Mouse (Mus musculus) limb, embryonic 10.5 days (tissue): ENCODE measurements around the gene Fam107b. TPM values are rescaled to one million over a fixed set of nuclear protein-coding genes. Genes with fewer than 3 reads are reported as not detected.

Experiments
- DNase-seq: peaks from one replicate; pipeline ENCODE4 v3.0.0-alpha.2; 2017; ENCODE audit warnings: low spot score
- H3K27ac ChIP-seq: fragments of 300-500 bp; sonication (generic); 2 replicates; pipeline ENCODE4 v1.5.1; 2016; ENCODE audit warnings: mild to moderate bottlenecking
- H3K27me3 ChIP-seq: fragments of 300-500 bp; sonication (generic); 2 replicates; pipeline ENCODE4 v1.6.1; 2016; ENCODE audit warnings: low read depth, mild to moderate bottlenecking; ENCODE audit not compliant: poor library complexity, severe bottlenecking
- H3K36me3 ChIP-seq: fragments of 300-500 bp; sonication (generic); 2 replicates; pipeline ENCODE4 v1.6.1; 2016; ENCODE audit warnings: mild to moderate bottlenecking, moderate library complexity
- H3K4me1 ChIP-seq: fragments of 300-500 bp; sonication (generic); 2 replicates; pipeline ENCODE4 v1.6.1; 2016
- H3K4me3 ChIP-seq: fragments of 300-500 bp; sonication (generic); 2 replicates; pipeline ENCODE4 v1.5.1; 2016; ENCODE audit warnings: mild to moderate bottlenecking, moderate library complexity
- H3K9me3 ChIP-seq: fragments of 300-500 bp; sonication (generic); replicated peaks from 2 replicates; pipeline ENCODE4 v1.6.1; 2016; ENCODE audit warnings: mild to moderate bottlenecking
- WGBS: fragments of 180-500 bp; shearing (Covaris S2); methylation state at CpG from one replicate; pipeline ENCODE4 v1.1.7; 2016; 5-methylcytosine and 5-hydroxymethylcytosine counted together
- polyA plus RNA-seq: library from polyadenylated mRNA; unstranded; fragments of >200 nt; fragmentation: Nextera tagmentation; extraction: Ambion mirVana; gene quantifications from 2 replicates; pipeline ENCODE4 v1.2.1, GENCODE M21; 2016

Gene Fam107b
- polyA plus RNA-seq, 1 experiment from 2014 or later, result 48.8 TPM

DNA sequence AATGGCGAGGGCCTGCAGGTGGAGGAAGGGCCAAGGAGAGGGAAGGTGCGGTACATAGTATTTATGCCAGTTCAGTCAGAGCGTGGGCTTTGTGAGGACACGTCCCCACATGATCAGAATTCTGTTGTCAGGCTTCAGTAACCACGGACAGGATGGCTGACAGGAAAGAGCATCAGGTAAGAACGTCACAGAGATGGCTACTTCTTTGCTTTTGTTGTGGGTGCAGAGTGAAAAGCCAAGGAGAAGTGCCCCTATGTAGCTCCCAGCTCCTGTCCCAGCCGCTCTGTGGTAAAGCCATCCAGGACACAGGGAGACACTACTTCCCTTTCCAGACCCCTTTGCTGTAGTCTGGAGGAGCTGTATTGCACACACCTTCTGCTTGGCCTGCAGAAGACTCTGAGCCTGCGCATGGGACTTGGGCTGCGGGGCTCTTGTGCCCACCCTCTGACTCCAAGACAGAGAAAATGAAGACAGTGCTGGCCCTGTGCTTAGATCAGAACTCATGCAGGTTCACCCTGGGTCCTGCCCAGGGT lies 199.6 kb downstream of the Fam107b start:
- Histone ChIP-seq H3K4me3 (no peak overlapping the region), H3K9me3 (no peaks in the 10 kb centered on the region), H3K36me3 (peaks cover 14% of the 10 kb centered on the region; the same call in 1 of the 2 replicates), H3K4me1 (peaks cover 9% of the 10 kb centered on the region), H3K27ac (no peak overlapping the region), H3K27me3 (no peaks in the 10 kb centered on the region)
- 79% methylated on average over 9 of the region's 9 CpGs for WGBS
- DNase-seq, result no peak

DNA sequence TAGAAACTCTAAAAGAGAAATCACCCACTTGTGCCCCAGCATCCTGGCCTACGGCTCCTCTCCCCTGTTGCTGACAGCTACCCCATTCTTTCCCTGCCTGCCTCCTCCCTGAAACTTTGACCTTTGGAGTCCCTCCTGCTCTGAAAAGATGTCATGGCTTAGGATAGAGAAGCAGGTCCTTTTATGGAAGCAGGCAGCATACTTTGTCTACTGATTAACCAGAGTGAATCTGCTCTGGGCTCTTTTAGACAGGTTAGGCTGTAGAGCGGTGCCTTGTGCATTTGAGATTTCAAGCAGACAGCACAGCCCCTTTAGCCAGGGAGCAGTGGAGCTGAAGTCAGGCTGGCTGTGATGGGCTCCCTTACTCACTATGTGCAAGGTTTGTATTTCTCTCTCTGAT lies 200.1 kb downstream of the Fam107b start:
- peaks cover 16% of the 10 kb centered on the region; the same call in 1 of the 2 replicates for H3K36me3 ChIP-seq
- no peak overlapping the region for H3K27ac ChIP-seq
- WGBS, result 89% methylated on average over 2 of the region's 2 CpGs
- no peak for DNase-seq
- no peaks in the 10 kb centered on the region for H3K9me3 ChIP-seq
- H3K4me3 ChIP-seq, result no peak overlapping the region
- no peaks in the 10 kb centered on the region for H3K27me3 ChIP-seq
- peaks cover 9% of the 10 kb centered on the region for H3K4me1 ChIP-seq

DNA sequence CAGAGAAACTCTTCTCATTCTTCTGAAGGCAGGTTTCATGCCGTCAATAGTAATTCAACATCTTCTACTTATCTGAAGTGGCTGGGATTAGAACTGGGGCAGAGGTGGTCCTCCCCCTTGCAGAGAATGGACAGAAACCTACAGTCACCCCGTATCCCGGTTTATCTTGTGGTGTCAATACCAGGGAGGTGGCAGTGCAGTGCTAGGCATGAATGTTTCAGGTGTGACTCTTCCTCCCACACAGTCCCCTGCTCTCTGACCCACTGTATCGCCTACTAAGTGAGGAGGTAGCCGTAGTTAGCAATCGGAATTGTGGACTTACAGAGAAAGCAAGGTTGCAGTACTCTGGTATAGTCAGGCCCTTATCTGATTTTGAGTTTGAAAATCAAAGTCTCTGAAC lies 201.2 kb downstream of the Fam107b start:
- no peak overlapping the region for H3K4me3 ChIP-seq
- no peak for DNase-seq
- WGBS, result 89% methylated on average over 6 of the region's 6 CpGs
- H3K4me1 ChIP-seq, result 0 out of 2 replicates have a peak, but pooled peaks cover 3% of the 10 kb centered on the region
- no peaks in the 10 kb centered on the region for H3K27me3 ChIP-seq
- H3K27ac ChIP-seq, result no peak overlapping the region
- H3K9me3 ChIP-seq, result no peaks in the 10 kb centered on the region
- H3K36me3 ChIP-seq, result peaks cover 16% of the 10 kb centered on the region; the same call in 1 of the 2 replicates

DNA sequence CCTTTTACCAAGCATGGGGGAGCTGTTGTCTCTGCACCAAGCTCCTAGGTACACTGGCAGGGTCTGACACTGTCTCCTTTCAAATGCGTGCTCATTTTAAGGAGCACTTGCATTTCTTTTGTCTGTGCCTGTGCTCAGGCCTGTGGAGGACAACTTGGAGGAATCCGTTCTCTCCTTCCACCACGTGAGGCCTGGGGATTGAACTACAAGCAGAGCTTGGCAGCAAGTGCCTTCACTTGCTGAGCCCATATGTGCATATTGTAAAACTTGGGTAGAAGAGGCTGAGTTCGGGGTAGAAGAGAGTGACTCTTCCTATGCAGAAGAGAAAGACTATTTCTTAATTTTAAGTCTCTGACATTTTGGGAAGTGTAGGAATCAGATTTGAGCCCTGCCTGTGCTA lies 202.8 kb downstream of the Fam107b start:
- no peak for DNase-seq
- WGBS, result 75% methylated on average over 4 of the region's 4 CpGs
- no peaks in the 10 kb centered on the region for H3K9me3 ChIP-seq
- no peak overlapping the region for H3K4me3 ChIP-seq
- no peaks in the 10 kb centered on the region for H3K4me1 ChIP-seq
- no peaks in the 10 kb centered on the region for H3K27me3 ChIP-seq
- no peak overlapping the region for H3K27ac ChIP-seq
- peaks cover 20% of the 10 kb centered on the region for H3K36me3 ChIP-seq

DNA sequence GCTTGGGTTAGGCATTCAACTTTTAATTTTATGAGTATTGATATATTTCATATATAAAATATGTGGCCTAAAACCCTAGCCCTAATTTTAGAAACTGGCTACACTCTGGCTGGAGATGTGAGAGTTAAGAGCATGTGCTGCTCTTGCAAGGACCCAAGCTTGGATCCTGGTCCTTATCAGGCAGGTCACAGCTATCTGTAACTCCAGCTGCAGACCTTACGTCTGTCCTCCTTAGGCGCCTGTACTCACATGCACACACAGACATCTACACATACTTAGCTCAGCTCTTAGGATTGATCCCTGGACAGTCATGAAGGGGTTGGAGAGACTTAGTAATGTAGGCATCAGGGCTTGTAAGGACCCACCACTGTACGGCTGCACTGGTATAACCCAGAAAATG lies 205.3 kb downstream of the Fam107b start:
- no peaks in the 10 kb centered on the region for H3K4me1 ChIP-seq
- WGBS, result 94% methylated on average over 3 of the region's 3 CpGs
- no peaks in the 10 kb centered on the region for H3K27me3 ChIP-seq
- H3K4me3 ChIP-seq, result no peak overlapping the region
- H3K9me3 ChIP-seq, result no peaks in the 10 kb centered on the region
- no peak for DNase-seq
- peaks cover 42% of the 10 kb centered on the region for H3K36me3 ChIP-seq
- H3K27ac ChIP-seq, result no peak overlapping the region

DNA sequence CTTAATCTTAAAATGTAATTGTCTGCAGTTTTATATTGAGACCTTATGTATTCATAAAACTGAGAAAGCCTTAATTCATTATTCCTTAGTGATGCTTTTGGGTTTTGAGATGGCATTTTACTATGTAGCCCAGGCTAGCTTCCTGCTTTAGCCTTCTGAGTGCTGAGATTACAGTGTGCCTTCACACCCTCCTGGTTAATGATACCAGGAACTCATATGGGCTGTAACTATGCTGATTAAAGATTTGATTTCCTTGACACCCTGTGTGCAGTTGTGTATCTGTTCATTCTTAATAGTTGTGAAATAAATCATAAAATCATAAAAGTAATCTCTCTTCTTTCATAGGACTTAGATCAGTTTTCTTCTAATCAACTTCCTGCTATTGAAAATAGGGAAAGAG lies 205.8 kb downstream of the Fam107b start:
- Histone ChIP-seq H3K27ac (no peak overlapping the region), H3K36me3 (peaks cover 46% of the 10 kb centered on the region), H3K4me3 (no peak overlapping the region), H3K4me1 (no peaks in the 10 kb centered on the region), H3K9me3 (no peaks in the 10 kb centered on the region), H3K27me3 (no peaks in the 10 kb centered on the region)
- DNase-seq, result no peak

DNA sequence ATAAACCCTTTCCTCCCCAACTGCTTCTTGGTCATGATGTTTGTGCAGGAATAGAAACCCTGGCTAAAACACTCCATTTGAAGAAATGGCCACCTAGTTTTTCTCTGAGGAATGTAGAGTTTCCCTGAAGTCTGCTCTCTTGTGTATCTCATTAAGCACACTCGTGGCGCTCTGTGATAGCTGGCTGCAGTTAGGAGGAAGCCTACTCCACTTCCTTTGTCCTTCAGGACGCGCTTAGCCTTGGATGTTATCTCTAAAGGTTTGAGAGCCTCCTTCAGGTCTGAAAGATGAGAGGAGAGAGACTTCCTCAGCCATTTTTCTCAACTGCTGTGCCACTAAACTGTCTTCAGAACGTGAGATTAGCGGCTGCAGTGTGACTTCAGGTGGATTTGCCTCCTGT lies 207.4 kb downstream of the Fam107b start:
- Histone ChIP-seq H3K27ac (no peak overlapping the region), H3K4me3 (no peak overlapping the region), H3K27me3 (no peaks in the 10 kb centered on the region), H3K9me3 (no peaks in the 10 kb centered on the region), H3K36me3 (peaks cover 60% of the 10 kb centered on the region), H3K4me1 (no peaks in the 10 kb centered on the region)
- no peak for DNase-seq
- 92% methylated on average over 6 of the region's 6 CpGs for WGBS

DNA sequence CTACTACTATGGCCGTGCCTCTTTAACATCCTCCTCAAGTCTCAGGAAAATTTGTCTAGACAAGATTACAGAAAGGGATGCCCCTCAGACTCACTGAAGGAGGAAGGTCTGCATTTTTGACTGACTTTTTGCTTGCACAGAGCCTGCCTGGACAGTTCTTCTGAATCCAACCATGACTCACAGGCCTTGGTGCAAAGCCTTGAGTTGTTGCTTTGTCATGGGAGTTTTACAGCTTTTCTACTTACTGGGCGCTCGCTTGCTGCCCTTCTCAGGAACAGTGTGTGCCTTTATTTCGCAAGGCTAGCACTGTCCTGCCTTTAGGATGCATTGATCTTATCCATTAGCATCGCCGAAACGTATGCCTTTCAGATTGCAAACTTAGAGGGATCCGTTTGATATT lies 215.3 kb downstream of the Fam107b start:
- Histone ChIP-seq H3K9me3 (no peaks in the 10 kb centered on the region), H3K4me1 (no peaks in the 10 kb centered on the region), H3K4me3 (no peak overlapping the region), H3K27me3 (no peaks in the 10 kb centered on the region), H3K36me3 (peaks cover 20% of the 10 kb centered on the region), H3K27ac (no peak overlapping the region)
- WGBS, result 93% methylated on average over 8 of the region's 8 CpGs
- no peak for DNase-seq

DNA sequence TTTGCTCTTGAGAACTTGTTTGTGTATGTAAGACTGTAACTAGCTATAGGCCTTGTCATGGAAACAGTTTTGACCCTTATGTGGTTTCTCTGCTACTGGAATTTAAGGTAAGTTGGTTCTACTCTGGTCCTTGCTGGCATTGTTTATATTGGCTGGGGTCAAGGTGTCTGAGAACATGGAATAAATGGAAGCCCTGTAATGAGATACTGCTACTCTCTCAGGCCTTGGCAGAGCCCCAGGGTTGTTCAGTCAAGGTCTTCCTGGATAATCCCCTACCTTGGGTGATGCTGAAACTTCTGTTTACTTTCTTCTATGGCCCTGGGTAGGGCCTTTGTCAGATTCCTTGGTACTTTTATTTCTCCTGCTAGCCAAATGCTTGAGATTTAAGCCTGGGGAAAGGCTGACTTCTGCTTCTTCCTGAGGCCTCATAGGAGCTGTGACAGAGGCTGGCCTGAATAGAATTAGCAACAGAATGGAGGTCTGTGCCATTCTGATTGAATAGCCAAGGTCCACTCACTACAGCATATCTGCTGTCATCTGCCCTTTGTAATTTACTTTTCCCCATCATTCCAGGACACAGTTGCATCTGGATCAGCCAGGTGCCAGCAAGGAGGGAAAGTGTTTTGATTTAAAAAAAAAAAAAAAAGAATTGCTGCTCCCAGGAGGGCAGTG lies 217.6 kb downstream of the Fam107b start:
- no peak overlapping the region for H3K27ac ChIP-seq

DNA sequence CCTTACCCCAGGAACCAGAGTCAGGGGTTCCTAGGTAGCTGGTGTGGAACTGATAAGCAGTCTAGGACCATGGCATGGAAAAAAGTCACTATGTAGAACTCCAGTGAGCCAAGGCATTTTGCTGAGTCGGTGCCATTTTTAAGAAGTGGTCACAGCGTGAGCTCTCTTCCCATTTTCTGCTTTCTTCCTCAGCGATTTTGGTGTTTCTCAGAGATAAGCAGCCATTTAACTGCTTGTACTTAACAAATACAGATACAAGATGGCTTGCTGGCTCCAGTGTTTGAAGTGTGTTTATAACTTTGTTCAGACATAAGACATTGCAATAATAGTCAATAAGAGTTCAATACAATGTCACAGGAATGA lies 218.1 kb downstream of the Fam107b start:
- Histone ChIP-seq H3K27ac (no peak overlapping the region), H3K36me3 (no peaks in the 10 kb centered on the region), H3K4me1 (no peaks in the 10 kb centered on the region), H3K27me3 (no peaks in the 10 kb centered on the region), H3K9me3 (no peaks in the 10 kb centered on the region), H3K4me3 (no peak overlapping the region)
- 91% methylated on average over 3 of the region's 3 CpGs for WGBS
- DNase-seq, result no peak

More for the DNA sequence above, 217.6 kb downstream of the Fam107b start:
- no peaks in the 10 kb centered on the region for H3K27me3 ChIP-seq
- no peaks in the 10 kb centered on the region for H3K4me1 ChIP-seq
- no peaks in the 10 kb centered on the region for H3K36me3 ChIP-seq
- DNase-seq, result no peak
- H3K9me3 ChIP-seq, result no peaks in the 10 kb centered on the region
- no peak overlapping the region for H3K4me3 ChIP-seq

DNA sequence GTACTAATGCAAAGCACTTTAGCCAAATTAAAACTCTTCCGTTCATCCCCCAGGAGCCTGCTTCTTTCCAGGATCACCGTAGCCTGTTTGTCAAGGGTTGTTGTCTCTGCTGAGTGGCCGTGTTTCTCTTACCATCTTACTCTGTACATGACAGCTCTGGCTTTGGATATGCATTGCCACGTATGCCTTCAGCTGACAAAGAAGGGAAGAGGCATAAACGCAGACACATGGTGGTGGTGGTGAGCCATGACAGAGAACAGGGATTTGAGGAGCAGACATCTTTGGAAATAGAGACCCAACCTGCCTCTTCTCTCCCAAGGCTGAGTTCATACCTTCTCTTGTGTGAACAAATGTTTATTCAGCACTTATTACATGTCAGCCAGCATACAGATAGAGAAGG lies 226.3 kb downstream of the Fam107b start:
- 82% methylated on average over 5 of the region's 5 CpGs for WGBS
- no peak overlapping the region for H3K27ac ChIP-seq
- H3K27me3 ChIP-seq, result 0 out of 2 replicates have a peak, but pooled peaks cover 5% of the 10 kb centered on the region
- H3K4me3 ChIP-seq, result no peak overlapping the region
- H3K4me1 ChIP-seq, result peaks cover 7% of the 10 kb centered on the region
- H3K36me3 ChIP-seq, result no peaks in the 10 kb centered on the region
- no peak for DNase-seq
- no peaks in the 10 kb centered on the region for H3K9me3 ChIP-seq

DNA sequence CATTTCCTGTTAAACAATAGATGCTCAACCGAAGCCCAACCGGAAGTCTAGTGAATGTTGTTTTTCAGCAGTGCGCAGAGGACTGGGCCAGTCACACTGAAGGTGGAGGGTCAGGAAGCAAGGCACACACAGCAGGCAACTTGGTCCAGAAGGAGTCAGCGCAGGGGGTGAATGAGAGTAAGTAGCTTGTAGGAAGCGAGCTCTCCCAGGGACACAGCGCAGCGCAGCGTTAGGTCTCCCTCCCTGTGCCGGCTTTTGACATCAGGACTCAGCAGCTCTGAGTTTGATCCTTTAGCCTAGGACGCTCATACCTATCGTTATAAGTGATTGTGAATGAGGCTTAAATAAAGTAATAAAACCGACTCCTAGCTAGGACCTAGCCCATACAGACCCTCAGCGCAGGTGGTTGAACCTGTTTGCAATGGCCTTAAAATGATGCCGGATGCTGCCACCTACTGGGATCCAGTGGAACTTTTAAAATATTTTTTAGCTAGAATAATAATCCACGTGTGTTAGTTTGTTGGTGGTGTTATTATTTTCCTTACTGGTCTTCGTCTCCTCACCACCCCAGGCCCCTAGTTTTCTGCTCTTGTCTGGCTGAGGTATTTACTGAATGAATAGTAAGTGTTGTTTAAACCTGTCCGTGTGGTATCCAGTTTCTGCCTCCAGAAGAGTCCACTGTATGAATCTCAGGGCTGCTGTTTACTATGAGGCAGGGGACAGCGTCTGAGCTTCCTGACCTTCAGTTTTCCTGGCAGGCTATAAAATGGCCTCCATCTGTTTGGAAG lies 229.7 kb downstream of the Fam107b start:
- peaks cover 7% of the 10 kb centered on the region for H3K4me1 ChIP-seq
- 25% methylated on average over 18 of the region's 18 CpGs for WGBS
- peak overlapping the region; percentile 24; the same call in 1 of the 2 replicates for H3K4me3 ChIP-seq
- H3K9me3 ChIP-seq, result no peaks in the 10 kb centered on the region
- DNase-seq, result peak; percentile 68
- H3K36me3 ChIP-seq, result no peaks in the 10 kb centered on the region
- H3K27me3 ChIP-seq, result 0 out of 2 replicates have a peak, but pooled peaks cover 5% of the 10 kb centered on the region
- H3K27ac ChIP-seq, result no peak overlapping the region

DNA sequence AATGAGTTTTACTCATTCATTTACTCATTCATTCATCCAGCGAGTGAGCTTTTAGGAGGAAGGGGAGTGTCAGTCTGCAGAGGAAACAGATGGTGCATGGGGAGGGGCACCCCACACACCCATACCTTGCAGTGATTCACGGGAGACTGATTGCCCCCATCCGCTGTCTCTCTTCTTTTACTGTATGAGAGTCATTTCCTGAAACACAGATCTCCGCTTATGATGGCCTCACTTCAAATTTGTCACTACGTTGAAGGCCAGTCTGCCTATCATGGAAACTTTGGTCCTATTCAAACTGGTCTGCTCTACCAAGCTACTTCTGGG lies 230.2 kb downstream of the Fam107b start:
- Histone ChIP-seq H3K27me3 (0 out of 2 replicates have a peak, but pooled peaks cover 5% of the 10 kb centered on the region), H3K27ac (no peak overlapping the region), H3K4me1 (peaks cover 7% of the 10 kb centered on the region), H3K36me3 (no peaks in the 10 kb centered on the region), H3K9me3 (no peaks in the 10 kb centered on the region), H3K4me3 (no peak overlapping the region)
- whole genome bisulfite sequencing, result 55% methylated on average over 5 of the region's 5 CpGs
- peak; percentile 18 for DNase-seq
